Mouse (Mus musculus): ENCODE results near the gene Slfn14. TPM values are rescaled to one million over a fixed set of nuclear protein-coding genes. Genes with fewer than 3 reads are reported as not detected.

The Slfn14 gene
- polyA plus RNA-seq, 1 experiment from 2014 or later: 0.17 TPM

DNA sequence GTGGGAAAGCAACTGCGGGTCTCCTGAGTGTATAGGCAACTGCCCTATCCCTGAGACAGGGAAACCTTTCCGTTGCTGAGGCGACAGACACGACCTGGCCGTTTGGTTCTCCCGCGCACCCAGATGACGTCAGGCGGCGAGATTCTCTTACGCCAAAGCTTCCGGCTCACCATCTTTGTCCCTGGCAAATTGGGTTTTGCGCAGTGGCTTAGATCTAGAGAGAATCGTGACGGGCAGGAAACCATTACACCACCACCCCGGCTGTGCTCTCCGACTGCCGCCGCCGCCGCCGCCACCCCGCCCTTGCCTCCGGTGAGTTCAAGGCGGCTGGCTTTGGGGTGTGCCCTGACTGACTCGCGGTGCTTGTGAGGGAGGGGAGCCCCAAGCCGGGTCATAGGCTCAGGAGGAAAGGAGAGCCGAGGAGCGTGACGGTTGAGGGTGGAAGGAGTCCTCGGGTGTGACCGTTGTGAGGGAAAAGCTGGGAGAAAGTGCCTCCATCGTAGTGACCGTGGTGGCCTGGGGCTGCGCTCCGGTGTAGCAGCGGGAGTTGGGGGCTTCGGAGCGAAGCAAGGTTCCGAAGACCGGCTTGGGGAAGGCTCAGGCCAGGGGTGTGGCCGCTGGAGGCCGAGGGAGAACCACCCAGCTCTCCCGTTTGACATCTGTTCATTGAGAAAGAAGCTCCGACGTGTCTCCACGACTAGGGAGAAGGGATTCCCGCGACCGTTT lies 16.2 kb upstream of the Slfn14 start, which contains the start of gene Pex12:
Gene Pex12, minus strand, starts transcription at position 61 of the 726 bp plus-strand sequence.
- peak within 1 kb of the TSS; percentile 86 for H3K4me2 ChIP-seq (ENCODE audit: low read depth, low read length)

DNA sequence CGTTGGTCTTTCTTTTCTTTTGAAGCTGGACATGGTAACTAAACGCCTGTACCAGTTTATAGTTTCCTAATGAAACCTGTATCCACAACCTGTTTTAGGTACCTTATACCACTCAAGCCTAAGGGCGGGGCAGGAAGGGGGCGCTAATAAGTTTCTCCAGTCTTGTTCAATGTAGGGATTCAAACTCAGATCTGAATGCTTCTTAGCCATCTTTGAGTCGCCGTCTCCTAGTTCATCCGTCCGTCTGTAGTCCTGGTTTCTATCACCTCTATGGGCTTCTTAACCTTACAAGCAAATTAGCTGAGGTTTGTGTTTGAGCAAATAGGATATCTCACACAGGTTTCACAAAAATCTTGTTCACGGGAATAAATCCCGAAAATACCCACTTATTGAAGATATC lies 15.6 kb upstream of the Slfn14 start:
- H3K36me3 ChIP-seq (ENCODE audit: control insufficient read depth, insufficient read depth): 0 out of 2 replicates have a peak, but pooled peaks cover under 1% of the 10 kb centered on the region
- H3K9me3 ChIP-seq (replicated peaks; ENCODE audit: control insufficient read depth, low read length): no peaks in the 10 kb centered on the region
- 5% methylated on average over 10 of the region's 10 CpGs for WGBS
- ATAC-seq (replicated peaks; ENCODE audit: extremely low read depth, insufficient read depth, low FRiP score): no peak
- peak overlapping the region; percentile 86 for H3K4me2 ChIP-seq (ENCODE audit: low read depth, low read length)
- H3K27ac ChIP-seq (ENCODE audit: low read length): peak overlapping the region; percentile 97
- H3K4me1 ChIP-seq (ENCODE audit: control insufficient read depth, insufficient read depth, low read length): peaks cover 23% of the 10 kb centered on the region
- peak overlapping the region; percentile 96 for H3K4me3 ChIP-seq (ENCODE audit: low read length)
- H3K9ac ChIP-seq (ENCODE audit: low read length): peak overlapping the region; percentile 96
- H3K27me3 ChIP-seq (ENCODE audit: control insufficient read depth, insufficient read depth, low read length): no peaks in the 10 kb centered on the region

More for the DNA sequence above, 16.2 kb upstream of the Slfn14 start, which contains the start of gene Pex12:
- H3K9me3 ChIP-seq (replicated peaks; ENCODE audit: control insufficient read depth, low read length): no peaks in the 10 kb centered on the region
- no peaks in the 10 kb centered on the region for H3K36me3 ChIP-seq (ENCODE audit: control insufficient read depth, insufficient read depth)
- H3K27ac ChIP-seq (ENCODE audit: low read length): peak within 1 kb of the TSS; percentile 97
- no peaks in the 10 kb centered on the region for H3K27me3 ChIP-seq (ENCODE audit: control insufficient read depth, insufficient read depth, low read length)
- under 1% methylated on average over 51 of the region's 51 CpGs for WGBS
- ATAC-seq (replicated peaks; ENCODE audit: extremely low read depth, insufficient read depth, low FRiP score): peak; percentile 78
- H3K4me1 ChIP-seq (ENCODE audit: control insufficient read depth, insufficient read depth, low read length): peaks cover 20% of the 10 kb centered on the region
- peak within 1 kb of the TSS; percentile 96 for H3K4me3 ChIP-seq (ENCODE audit: low read length)
- peak within 1 kb of the TSS; percentile 96 for H3K9ac ChIP-seq (ENCODE audit: low read length)

DNA sequence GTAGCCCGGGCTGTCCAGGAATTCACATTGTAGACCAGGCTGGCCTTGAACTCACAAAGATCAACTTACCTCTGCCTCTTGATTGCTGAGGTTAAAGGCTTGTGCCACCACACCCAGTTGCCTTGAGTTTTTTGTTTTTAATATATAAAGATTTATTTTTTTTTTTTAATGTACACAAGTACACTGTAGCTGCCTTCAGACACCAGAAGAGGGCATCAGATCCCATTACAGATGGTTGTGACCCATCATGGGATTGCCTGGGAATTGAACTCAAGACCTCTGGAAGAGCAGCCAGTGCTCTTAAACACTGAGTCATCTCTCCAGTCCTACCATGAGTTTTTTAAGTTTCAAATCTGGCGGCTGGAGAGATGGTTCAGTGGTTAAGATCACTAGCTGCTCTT lies 14.9 kb upstream of the Slfn14 start:
- peaks cover 5% of the 10 kb centered on the region; the same call in 1 of the 2 replicates for H3K36me3 ChIP-seq (ENCODE audit: control insufficient read depth, insufficient read depth)
- H3K9ac ChIP-seq (ENCODE audit: low read length): no peak overlapping the region
- no peak overlapping the region for H3K4me3 ChIP-seq (ENCODE audit: low read length)
- no peak overlapping the region for H3K4me2 ChIP-seq (ENCODE audit: low read depth, low read length)
- WGBS: 63% methylated on average over 2 of the region's 2 CpGs
- H3K4me1 ChIP-seq (ENCODE audit: control insufficient read depth, insufficient read depth, low read length): peaks cover 23% of the 10 kb centered on the region
- no peaks in the 10 kb centered on the region for H3K9me3 ChIP-seq (replicated peaks; ENCODE audit: control insufficient read depth, low read length)
- no peak for ATAC-seq (replicated peaks; ENCODE audit: extremely low read depth, insufficient read depth, low FRiP score)
- H3K27me3 ChIP-seq (ENCODE audit: control insufficient read depth, insufficient read depth, low read length): no peaks in the 10 kb centered on the region
- H3K27ac ChIP-seq (ENCODE audit: low read length): no peak overlapping the region

DNA sequence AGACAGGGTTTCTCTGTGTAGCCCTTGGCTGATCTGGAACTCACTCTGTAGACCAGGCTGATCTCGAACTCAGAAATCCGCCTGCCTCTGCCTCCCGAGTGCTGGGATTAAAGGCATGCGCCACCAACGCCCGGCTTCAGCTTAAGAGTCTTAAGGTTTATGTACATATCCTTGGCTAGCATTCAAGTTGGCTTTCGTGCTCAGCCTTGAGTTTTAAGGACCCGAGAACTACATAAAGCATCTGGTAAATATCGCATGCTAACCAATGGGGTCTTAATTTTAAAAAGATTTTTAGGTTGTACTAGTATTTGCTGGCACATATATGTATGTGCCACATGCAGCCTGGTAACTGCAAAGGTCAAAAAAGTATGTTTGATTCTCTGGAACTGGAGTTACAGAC lies 13.2 kb upstream of the Slfn14 start:
- WGBS: 90% methylated on average over 9 of the region's 9 CpGs
- H3K4me2 ChIP-seq (ENCODE audit: low read depth, low read length): no peak overlapping the region
- peaks cover 21% of the 10 kb centered on the region for H3K4me1 ChIP-seq (ENCODE audit: control insufficient read depth, insufficient read depth, low read length)
- H3K36me3 ChIP-seq (ENCODE audit: control insufficient read depth, insufficient read depth): peaks cover 17% of the 10 kb centered on the region
- H3K4me3 ChIP-seq (ENCODE audit: low read length): no peak overlapping the region
- H3K27ac ChIP-seq (ENCODE audit: low read length): no peak overlapping the region
- ATAC-seq (replicated peaks; ENCODE audit: extremely low read depth, insufficient read depth, low FRiP score): no peak
- no peak overlapping the region for H3K9ac ChIP-seq (ENCODE audit: low read length)
- no peaks in the 10 kb centered on the region for H3K27me3 ChIP-seq (ENCODE audit: control insufficient read depth, insufficient read depth, low read length)
- no peaks in the 10 kb centered on the region for H3K9me3 ChIP-seq (replicated peaks; ENCODE audit: control insufficient read depth, low read length)

DNA sequence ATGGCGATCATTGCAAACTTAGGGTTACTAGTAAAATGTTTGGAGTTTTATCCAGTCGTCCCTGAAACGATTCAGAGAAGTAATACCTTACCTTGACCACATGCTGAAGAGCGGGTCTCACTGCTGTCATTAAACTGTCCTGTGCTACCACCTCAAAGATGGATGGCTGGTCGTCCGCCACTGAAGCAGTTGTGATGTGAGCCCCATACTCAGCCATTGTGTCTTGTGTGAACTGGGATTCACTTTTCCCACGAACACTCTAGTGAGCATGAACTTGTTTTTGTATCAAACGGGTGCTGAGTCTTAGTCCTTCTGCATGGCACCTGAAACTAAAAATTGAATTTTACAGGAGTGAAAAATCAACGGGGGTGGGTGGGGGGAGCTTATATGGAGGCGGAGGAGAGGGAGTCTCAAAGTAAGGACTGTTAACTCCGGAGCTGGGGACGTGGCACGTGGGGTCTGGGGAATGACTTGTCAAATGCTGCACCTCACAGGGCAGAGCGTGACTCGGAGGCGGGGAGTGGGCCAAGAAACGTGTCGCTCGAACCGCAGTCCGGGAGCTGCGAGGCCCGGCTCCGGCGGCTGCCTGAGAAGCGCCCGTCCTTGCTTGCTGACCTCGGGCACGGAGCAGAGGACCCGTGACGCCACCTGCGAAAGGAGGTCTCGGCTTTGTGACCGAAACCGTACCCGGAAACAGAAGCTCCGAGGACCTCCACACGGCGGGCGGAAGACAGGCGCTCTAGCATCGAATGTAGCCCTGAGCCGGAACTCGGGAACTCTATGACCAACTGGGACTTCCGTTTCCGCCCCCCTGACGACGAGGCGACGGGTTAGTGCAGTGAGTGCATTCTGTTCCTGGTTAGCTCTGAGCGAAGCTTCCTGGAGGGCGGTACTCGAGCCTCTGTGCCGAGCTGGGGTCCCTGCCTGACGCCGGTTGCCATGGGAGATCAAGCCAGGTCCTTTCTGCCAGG lies 12.0 kb upstream of the Slfn14 start, which contains the start of gene Ap2b1:
Gene Ap2b1, plus strand, starts transcription at position 800 of the 971 bp plus-strand sequence.
- 2% methylated on average over 56 of the region's 56 CpGs for WGBS
- H3K27me3 ChIP-seq (ENCODE audit: control insufficient read depth, insufficient read depth, low read length): no peaks in the 10 kb centered on the region
- H3K4me2 ChIP-seq (ENCODE audit: low read depth, low read length): peak within 1 kb of the TSS; percentile 71
- H3K36me3 ChIP-seq (ENCODE audit: control insufficient read depth, insufficient read depth): peaks cover 17% of the 10 kb centered on the region
- peaks cover 12% of the 10 kb centered on the region for H3K4me1 ChIP-seq (ENCODE audit: control insufficient read depth, insufficient read depth, low read length)
- no peaks in the 10 kb centered on the region for H3K9me3 ChIP-seq (replicated peaks; ENCODE audit: control insufficient read depth, low read length)
- peak; percentile 92 for ATAC-seq (replicated peaks; ENCODE audit: extremely low read depth, insufficient read depth, low FRiP score)
- peak within 1 kb of the TSS; percentile 82 for H3K9ac ChIP-seq (ENCODE audit: low read length)
- peak within 1 kb of the TSS; percentile 82 for H3K27ac ChIP-seq (ENCODE audit: low read length)
- H3K4me3 ChIP-seq (ENCODE audit: low read length): peak within 1 kb of the TSS; percentile 70

DNA sequence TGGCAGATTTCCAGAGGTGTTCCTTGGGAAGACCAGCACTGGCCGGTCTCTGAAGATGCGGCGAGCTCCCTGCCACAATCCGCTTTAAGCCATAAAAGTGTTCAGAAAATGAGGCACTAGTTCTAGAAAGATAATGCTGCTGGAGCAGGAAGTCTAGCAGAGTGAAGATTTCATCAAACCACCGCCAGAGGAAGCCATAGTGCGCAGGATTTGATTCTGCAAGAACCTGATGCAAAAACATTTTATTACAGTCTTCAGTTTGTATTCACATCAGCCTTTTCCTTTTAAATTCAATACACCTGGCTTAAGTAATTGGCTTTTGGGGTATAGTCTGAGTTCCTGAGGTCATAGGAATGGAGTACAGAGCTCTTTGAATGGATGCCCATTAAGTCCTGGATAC lies 11.3 kb upstream of the Slfn14 start:
- peaks cover 18% of the 10 kb centered on the region for H3K4me1 ChIP-seq (ENCODE audit: control insufficient read depth, insufficient read depth, low read length)
- H3K27ac ChIP-seq (ENCODE audit: low read length): peak overlapping the region; percentile 82
- no peaks in the 10 kb centered on the region for H3K9me3 ChIP-seq (replicated peaks; ENCODE audit: control insufficient read depth, low read length)
- H3K27me3 ChIP-seq (ENCODE audit: control insufficient read depth, insufficient read depth, low read length): no peaks in the 10 kb centered on the region
- WGBS: 77% methylated on average over 6 of the region's 6 CpGs
- peak overlapping the region; percentile 70 for H3K4me3 ChIP-seq (ENCODE audit: low read length)
- peak overlapping the region; percentile 82; the same call in 1 of the 2 replicates for H3K9ac ChIP-seq (ENCODE audit: low read length)
- no peak for ATAC-seq (replicated peaks; ENCODE audit: extremely low read depth, insufficient read depth, low FRiP score)
- H3K36me3 ChIP-seq (ENCODE audit: control insufficient read depth, insufficient read depth): peaks cover 17% of the 10 kb centered on the region
- H3K4me2 ChIP-seq (ENCODE audit: low read depth, low read length): peak overlapping the region; percentile 71

DNA sequence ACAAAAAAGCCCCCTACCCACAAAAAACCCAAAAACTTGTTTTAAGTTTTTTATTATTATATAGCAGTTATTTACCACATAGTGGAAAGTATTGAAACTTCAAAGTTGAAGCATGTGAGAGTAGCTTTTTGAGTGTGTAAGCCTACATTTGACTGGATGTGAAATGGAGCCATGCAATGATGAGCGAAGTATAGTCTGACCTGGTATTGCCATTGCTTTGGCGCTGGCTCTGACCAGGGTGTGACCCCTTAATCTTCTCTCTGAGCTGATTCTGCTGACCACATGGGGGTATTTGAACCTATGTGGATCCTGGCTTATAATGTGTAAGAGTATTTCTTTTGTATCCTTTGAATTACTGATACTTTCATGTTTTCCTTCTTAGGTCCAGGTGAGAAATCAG lies 7.6 kb upstream of the Slfn14 start:
- no peak overlapping the region for H3K9ac ChIP-seq (ENCODE audit: low read length)
- no peaks in the 10 kb centered on the region for H3K9me3 ChIP-seq (replicated peaks; ENCODE audit: control insufficient read depth, low read length)
- no peak overlapping the region for H3K27ac ChIP-seq (ENCODE audit: low read length)
- ATAC-seq (replicated peaks; ENCODE audit: extremely low read depth, insufficient read depth, low FRiP score): no peak
- 91% methylated on average over 2 of the region's 2 CpGs for WGBS
- H3K4me1 ChIP-seq (ENCODE audit: control insufficient read depth, insufficient read depth, low read length): peaks cover 27% of the 10 kb centered on the region
- H3K4me3 ChIP-seq (ENCODE audit: low read length): no peak overlapping the region
- no peak overlapping the region for H3K4me2 ChIP-seq (ENCODE audit: low read depth, low read length)
- H3K36me3 ChIP-seq (ENCODE audit: control insufficient read depth, insufficient read depth): peaks cover 17% of the 10 kb centered on the region
- no peaks in the 10 kb centered on the region for H3K27me3 ChIP-seq (ENCODE audit: control insufficient read depth, insufficient read depth, low read length)

DNA sequence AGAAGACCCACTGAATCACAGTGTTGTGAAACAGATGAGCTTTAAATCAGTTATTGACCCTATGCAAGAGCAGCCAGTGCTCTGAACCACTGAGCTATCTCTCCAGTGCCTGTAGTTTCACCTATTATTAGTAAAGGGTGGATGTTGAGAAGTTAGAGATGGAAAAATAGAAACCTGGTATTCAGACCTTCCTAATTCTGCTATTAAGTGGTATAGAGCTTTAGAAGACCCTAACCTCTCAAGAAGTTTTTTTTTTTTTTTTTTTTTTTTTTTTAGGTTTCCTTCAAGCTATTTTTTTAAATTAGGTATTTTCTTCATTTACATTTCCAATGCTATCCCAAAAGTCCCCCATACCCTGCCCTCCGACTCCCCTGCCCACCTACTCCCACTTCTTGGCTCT lies 6.7 kb upstream of the Slfn14 start:
- Histone ChIP-seq H3K36me3 (ENCODE audit: control insufficient read depth, insufficient read depth) (peaks cover 17% of the 10 kb centered on the region), H3K4me2 (ENCODE audit: low read depth, low read length) (peak overlapping the region; percentile 66), H3K27me3 (ENCODE audit: control insufficient read depth, insufficient read depth, low read length) (no peaks in the 10 kb centered on the region), H3K4me3 (ENCODE audit: low read length) (peak overlapping the region; percentile 60), H3K9me3 (replicated peaks; ENCODE audit: control insufficient read depth, low read length) (no peaks in the 10 kb centered on the region), H3K9ac (ENCODE audit: low read length) (peak overlapping the region; percentile 76), H3K4me1 (ENCODE audit: control insufficient read depth, insufficient read depth, low read length) (peaks cover 26% of the 10 kb centered on the region), H3K27ac (ENCODE audit: low read length) (no peak overlapping the region)
- ATAC-seq (replicated peaks; ENCODE audit: extremely low read depth, insufficient read depth, low FRiP score): no peak
- 81% methylated on average over 1 of the region's 1 CpGs for WGBS
